Mouse (Mus musculus): ENCODE data around the gene Cdca5. TPM values are rescaled to one million over a fixed set of nuclear protein-coding genes. Genes with fewer than 3 reads are reported as not detected.

Gene Cdca5
- polyA plus RNA-seq, 2 experiments: 23.3 to 27.9 TPM

- WGBS: 64% methylated on average over 4 of the region's 4 CpGs
- TF ChIP-seq POLR2A (IDR thresholded peaks at IDR 0.05; ENCODE audit: borderline replicate concordance, extremely low read depth, insufficient read depth, insufficient read length): no peak
- Histone ChIP-seq H3K9me3 (ENCODE audit: control insufficient read depth, low read length) (no peaks in the 10 kb centered on the region), H3K36me3 (ENCODE audit: control insufficient read depth, insufficient read depth, low read length) (peaks cover 55% of the 10 kb centered on the region), H3K4me2 (replicated peaks; ENCODE audit: low read depth, low read length, severe bottlenecking) (peak overlapping the region; percentile 80), H3K9ac (ENCODE audit: low read depth, low read length, severe bottlenecking) (peak overlapping the region; percentile 76), H3K4me3 (replicated peaks; ENCODE audit: low read length) (peak overlapping the region; percentile 89), H3K4me1 (ENCODE audit: control insufficient read depth, insufficient read depth, low read length) (peaks cover 12% of the 10 kb centered on the region), H3K27ac (replicated peaks; ENCODE audit: low read depth, low read length) (no peak overlapping the region), H3K27me3 (ENCODE audit: control insufficient read depth, insufficient read depth, low read length) (no peaks in the 10 kb centered on the region)
- DNase-seq (ENCODE audit: low spot score): no peak
- no peak for ATAC-seq (ENCODE audit: low FRiP score, low read depth)
Observed at GRCm38 (mm10) chr19:6056696-6057095, 28.1 kb upstream of the Cdca5 start.

GRCm38 (mm10) chr19:6057313-6058096, 27.3 kb upstream of the Cdca5 start, which contains the start of the genes Mrpl49 and Fau:
Mrpl49 (minus strand) TSS chr19:6057785.
Fau (plus strand) TSS chr19:6057844.
- peaks cover 18% of the 10 kb centered on the region for H3K4me1 ChIP-seq (ENCODE audit: control insufficient read depth, insufficient read depth, low read length)
- no peaks in the 10 kb centered on the region for H3K9me3 ChIP-seq (ENCODE audit: control insufficient read depth, low read length)
- peak within 1 kb of the TSS; percentile 76 for H3K9ac ChIP-seq (ENCODE audit: low read depth, low read length, severe bottlenecking)
- peaks cover 47% of the 10 kb centered on the region for H3K36me3 ChIP-seq (ENCODE audit: control insufficient read depth, insufficient read depth, low read length)
- H3K4me2 ChIP-seq (replicated peaks; ENCODE audit: low read depth, low read length, severe bottlenecking): peak within 1 kb of the TSS; percentile 80
- TF ChIP-seq POLR2A (IDR thresholded peaks at IDR 0.05; ENCODE audit: borderline replicate concordance, extremely low read depth, insufficient read depth, insufficient read length): peak; percentile 82; the same call in 1 of the 2 replicates
- WGBS: under 1% methylated on average over 58 of the region's 63 CpGs
- peak; percentile 97 for DNase-seq (ENCODE audit: low spot score)
- peak within 1 kb of the TSS; percentile 89 for H3K4me3 ChIP-seq (replicated peaks; ENCODE audit: low read length)
- peak; percentile 88 for ATAC-seq (ENCODE audit: low FRiP score, low read depth)
- no peaks in the 10 kb centered on the region for H3K27me3 ChIP-seq (ENCODE audit: control insufficient read depth, insufficient read depth, low read length)
- H3K27ac ChIP-seq (replicated peaks; ENCODE audit: low read depth, low read length): peak within 1 kb of the TSS; percentile 73

GRCm38 (mm10) chr19:6058513-6058912, 26.3 kb upstream of the Cdca5 start:
- peak overlapping the region; percentile 89 for H3K4me3 ChIP-seq (replicated peaks; ENCODE audit: low read length)
- H3K27ac ChIP-seq (replicated peaks; ENCODE audit: low read depth, low read length): no peak overlapping the region
- H3K9ac ChIP-seq (ENCODE audit: low read depth, low read length, severe bottlenecking): peak overlapping the region; percentile 76
- peak overlapping the region; percentile 80 for H3K4me2 ChIP-seq (replicated peaks; ENCODE audit: low read depth, low read length, severe bottlenecking)
- peaks cover 22% of the 10 kb centered on the region for H3K4me1 ChIP-seq (ENCODE audit: control insufficient read depth, insufficient read depth, low read length)
- H3K9me3 ChIP-seq (ENCODE audit: control insufficient read depth, low read length): no peaks in the 10 kb centered on the region
- WGBS: 29% methylated on average over 5 of the region's 5 CpGs
- DNase-seq (ENCODE audit: low spot score) (no peak), ATAC-seq (ENCODE audit: low FRiP score, low read depth) (no peak)
- H3K27me3 ChIP-seq (ENCODE audit: control insufficient read depth, insufficient read depth, low read length): no peaks in the 10 kb centered on the region
- H3K36me3 ChIP-seq (ENCODE audit: control insufficient read depth, insufficient read depth, low read length): peaks cover 37% of the 10 kb centered on the region
- no peak for TF ChIP-seq POLR2A (IDR thresholded peaks at IDR 0.05; ENCODE audit: borderline replicate concordance, extremely low read depth, insufficient read depth, insufficient read length)

GRCm38 (mm10) chr19:6058966-6059365, 25.8 kb upstream of the Cdca5 start:
- ATAC-seq (ENCODE audit: low FRiP score, low read depth) (no peak), DNase-seq (ENCODE audit: low spot score) (no peak)
- peak overlapping the region; percentile 89 for H3K4me3 ChIP-seq (replicated peaks; ENCODE audit: low read length)
- TF ChIP-seq POLR2A (IDR thresholded peaks at IDR 0.05; ENCODE audit: borderline replicate concordance, extremely low read depth, insufficient read depth, insufficient read length): no peak
- H3K27me3 ChIP-seq (ENCODE audit: control insufficient read depth, insufficient read depth, low read length): no peaks in the 10 kb centered on the region
- no peaks in the 10 kb centered on the region for H3K9me3 ChIP-seq (ENCODE audit: control insufficient read depth, low read length)
- peaks cover 33% of the 10 kb centered on the region for H3K36me3 ChIP-seq (ENCODE audit: control insufficient read depth, insufficient read depth, low read length)
- H3K27ac ChIP-seq (replicated peaks; ENCODE audit: low read depth, low read length): no peak overlapping the region
- WGBS: 82% methylated on average over 5 of the region's 5 CpGs
- H3K9ac ChIP-seq (ENCODE audit: low read depth, low read length, severe bottlenecking): peak overlapping the region; percentile 16; the same call in 1 of the 2 replicates
- H3K4me1 ChIP-seq (ENCODE audit: control insufficient read depth, insufficient read depth, low read length): peaks cover 22% of the 10 kb centered on the region
- H3K4me2 ChIP-seq (replicated peaks; ENCODE audit: low read depth, low read length, severe bottlenecking): peak overlapping the region; percentile 80

- Histone ChIP-seq H3K4me3 (replicated peaks; ENCODE audit: low read length) (peak within 1 kb of the TSS; percentile 83), H3K36me3 (ENCODE audit: control insufficient read depth, insufficient read depth, low read length) (peaks cover 18% of the 10 kb centered on the region; the same call in 1 of the 2 replicates), H3K9ac (ENCODE audit: low read depth, low read length, severe bottlenecking) (peak within 1 kb of the TSS; percentile 90), H3K9me3 (ENCODE audit: control insufficient read depth, low read length) (no peaks in the 10 kb centered on the region), H3K27me3 (ENCODE audit: control insufficient read depth, insufficient read depth, low read length) (no peaks in the 10 kb centered on the region), H3K4me2 (replicated peaks; ENCODE audit: low read depth, low read length, severe bottlenecking) (peak within 1 kb of the TSS; percentile 98), H3K27ac (replicated peaks; ENCODE audit: low read depth, low read length) (peak within 1 kb of the TSS; percentile 91), H3K4me1 (ENCODE audit: control insufficient read depth, insufficient read depth, low read length) (peaks cover 22% of the 10 kb centered on the region)
- WGBS: under 1% methylated on average over 55 of the region's 58 CpGs
- ATAC-seq (ENCODE audit: low FRiP score, low read depth): peak; percentile 76
- peak; percentile 97 for DNase-seq (ENCODE audit: low spot score)
- 0 out of 2 replicates have a peak, but pooled peaks have one; percentile 37 for TF ChIP-seq POLR2A (IDR thresholded peaks at IDR 0.05; ENCODE audit: borderline replicate concordance, extremely low read depth, insufficient read depth, insufficient read length)
Observed at GRCm38 (mm10) chr19:6061021-6061533, 23.7 kb upstream of the Cdca5 start, which contains the start of gene Znhit2. Znhit2 (plus strand) TSS chr19:6061192.
